Mouse (Mus musculus) ES-E14 (cell line): ENCODE measurements at regions not wholly inside any gene's neighbourhood (a gene's known extent, or its start where the extent isn't known, plus 50 kb on each side); places are given as distances from the start of the nearest gene placed in this dataset.

Source experiments
- CHD2 ChIP-seq: IDR thresholded peaks from 2 replicates; pipeline ENCODE4 v1.6.1; 2014; ENCODE audit warnings: mild to moderate bottlenecking, low read depth, low read length, inconsistent platforms
- MAFK ChIP-seq: IDR thresholded peaks from 2 replicates; pipeline ENCODE4 v1.6.1; 2014; ENCODE audit warnings: mild to moderate bottlenecking, low read depth, low read length, inconsistent platforms; ENCODE audit not compliant: insufficient read depth
- ZC3H11A ChIP-seq: IDR thresholded peaks from 2 replicates; pipeline ENCODE4 v1.6.1; 2012; ENCODE audit warnings: low read depth, mild to moderate bottlenecking, inconsistent platforms, low read length, borderline replicate concordance

- no peak for TF ChIP-seq ZC3H11A
- TF ChIP-seq MAFK = no peak
- TF ChIP-seq CHD2 = no peak
Measured at GRCm38 (mm10) chr19:21173896-21174483, 98.1 kb upstream of the Zfand5 start.
